Mouse (Mus musculus) midbrain, embryonic 12.5 days (tissue): Measurements from ENCODE around the gene Fam184a. TPM values are rescaled to one million over a fixed set of nuclear protein-coding genes. Genes with fewer than 3 reads are reported as not detected.
A peak's percentile ranks its signal among the peaks of the same experiment; 100 is the strongest.
"Not testable (repeated sequence)": the region's sequence is repeated elsewhere in the genome, so short reads cannot be mapped to it uniquely, and the experiment has no call there.

Experiments
- ATAC-seq: fragments of 200-750 bp; cut with Nextera tagmentation; 2 replicates; pipeline ENCODE4 v1.8.0; 2017; ENCODE audit warnings: low read depth, moderate TSS enrichment, moderate library complexity; ENCODE audit not compliant: low FRiP score
- H3K27ac ChIP-seq: fragments of 300-500 bp; sonication (generic); replicated peaks from 2 replicates; pipeline ENCODE4 v1.5.1; 2016; ENCODE audit warnings: mild to moderate bottlenecking
- H3K27me3 ChIP-seq: fragments of 300-500 bp; sonication (generic); 2 replicates; pipeline ENCODE4 v1.6.1; 2016; ENCODE audit warnings: mild to moderate bottlenecking
- H3K36me3 ChIP-seq: fragments of 300-500 bp; sonication (generic); 2 replicates; pipeline ENCODE4 v1.6.1; 2016
- H3K4me1 ChIP-seq: fragments of 300-500 bp; sonication (generic); 2 replicates; pipeline ENCODE4 v1.6.1; 2016
- H3K4me2 ChIP-seq: fragments of 300-500 bp; sonication (generic); replicated peaks from 2 replicates; pipeline ENCODE4 v1.6.1; 2016; ENCODE audit warnings: mild to moderate bottlenecking, moderate library complexity
- H3K4me3 ChIP-seq: fragments of 300-500 bp; sonication (generic); 2 replicates; pipeline ENCODE4 v1.5.1; 2016; ENCODE audit warnings: mild to moderate bottlenecking
- H3K9ac ChIP-seq: fragments of 300-500 bp; sonication (generic); replicated peaks from 2 replicates; pipeline ENCODE4 v1.6.1; 2016; ENCODE audit warnings: mild to moderate bottlenecking, moderate library complexity
- H3K9me3 ChIP-seq: fragments of 300-500 bp; sonication (generic); 2 replicates; pipeline ENCODE4 v1.6.1; 2016; ENCODE audit warnings: mild to moderate bottlenecking
- WGBS: fragments of 180-500 bp; shearing (Covaris S2); methylation state at CpG from one replicate; pipeline ENCODE4 v1.1.7; 2016; 5-methylcytosine and 5-hydroxymethylcytosine counted together
- polyA plus RNA-seq: library from polyadenylated mRNA; unstranded; fragments of >200 nt; fragmentation: Nextera tagmentation; extraction: Ambion mirVana; gene quantifications from 2 replicates; pipeline ENCODE4 v1.2.1, GENCODE M21; 2016

The Fam184a gene
- polyA plus RNA-seq, 1 experiment from 2014 or later: 8.3 TPM

DNA sequence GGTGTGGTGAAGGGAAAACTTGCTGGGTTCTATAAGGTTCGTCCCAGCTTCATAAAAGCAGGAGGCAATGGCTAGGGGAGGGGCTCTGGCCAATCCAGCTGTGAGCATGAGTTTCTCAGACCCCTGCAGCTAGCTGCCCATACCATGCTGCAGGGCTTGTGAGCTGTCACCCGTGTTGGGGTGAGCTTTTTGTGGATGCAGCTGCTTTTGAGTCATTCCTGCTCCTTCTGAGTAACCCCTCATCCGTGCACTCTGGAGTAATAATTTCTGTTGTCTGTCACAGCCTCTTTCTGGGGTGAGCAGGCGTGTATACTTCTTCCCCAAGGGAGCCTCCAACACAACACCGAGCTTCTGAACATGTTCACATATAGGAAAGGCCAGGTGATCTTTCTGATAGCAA lies 63.0 kb downstream of the Fam184a start:
- H3K27me3 ChIP-seq: no peaks in the 10 kb centered on the region
- ATAC-seq: no peak
- 73% methylated on average over 5 of the region's 5 CpGs for WGBS
- no peaks in the 10 kb centered on the region for H3K36me3 ChIP-seq
- H3K4me2 ChIP-seq: no peak overlapping the region
- H3K4me1 ChIP-seq: no peaks in the 10 kb centered on the region
- no peak overlapping the region for H3K27ac ChIP-seq
- no peak overlapping the region for H3K9ac ChIP-seq
- H3K4me3 ChIP-seq: no peak overlapping the region
- H3K9me3 ChIP-seq: no peaks in the 10 kb centered on the region

GRCm38 (mm10) chr10:53685806-53686205 lies 65.1 kb downstream of the Fam184a start:
- H3K4me2 ChIP-seq: no peak overlapping the region
- H3K27me3 ChIP-seq: no peaks in the 10 kb centered on the region
- H3K36me3 ChIP-seq: no peaks in the 10 kb centered on the region
- H3K9ac ChIP-seq: no peak overlapping the region
- 78% methylated on average over 3 of the region's 3 CpGs for WGBS
- no peaks in the 10 kb centered on the region for H3K4me1 ChIP-seq
- ATAC-seq: no peak
- no peak overlapping the region for H3K4me3 ChIP-seq
- no peak overlapping the region for H3K27ac ChIP-seq
- H3K9me3 ChIP-seq: no peaks in the 10 kb centered on the region

- H3K4me1 ChIP-seq: no peaks in the 10 kb centered on the region
- 69% methylated on average over 5 of the region's 5 CpGs for WGBS
- no peaks in the 10 kb centered on the region for H3K9me3 ChIP-seq
- H3K4me3 ChIP-seq: no peak overlapping the region
- H3K4me2 ChIP-seq: no peak overlapping the region
- no peak overlapping the region for H3K27ac ChIP-seq
- no peaks in the 10 kb centered on the region for H3K36me3 ChIP-seq
- H3K9ac ChIP-seq: no peak overlapping the region
- no peaks in the 10 kb centered on the region for H3K27me3 ChIP-seq
- no peak for ATAC-seq
These were observed 67.7 kb downstream of the Fam184a start for GRCm38 (mm10) chr10:53683226-53683625.

- H3K36me3 ChIP-seq: no peaks in the 10 kb centered on the region
- H3K9me3 ChIP-seq: no peaks in the 10 kb centered on the region
- peak; percentile 66; the same call in 1 of the 2 replicates for ATAC-seq
These were observed 71.0 kb downstream of the Fam184a start for GRCm38 (mm10) chr10:53679690-53680557.

DNA sequence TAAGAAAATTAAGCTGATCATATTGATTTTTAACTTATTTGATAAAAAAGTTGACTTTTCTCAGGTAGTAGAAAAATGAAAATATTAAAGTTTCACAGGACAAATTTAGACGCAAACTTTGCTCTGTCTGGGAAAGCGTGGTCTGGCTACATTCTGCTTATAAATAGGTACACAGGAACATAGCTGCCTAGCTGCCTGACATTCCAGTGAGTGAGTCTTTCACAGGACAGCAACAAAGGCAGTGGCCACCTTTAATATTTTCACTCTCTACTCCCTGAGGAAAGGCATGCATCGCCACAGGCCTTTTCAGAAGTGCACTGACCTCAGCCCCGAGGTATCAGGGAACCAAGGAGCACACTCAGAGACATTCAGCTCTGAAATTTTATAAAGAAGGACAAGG lies 89.1 kb downstream of the Fam184a start:
- WGBS: 79% methylated on average over 4 of the region's 4 CpGs
- Histone ChIP-seq H3K9ac (no peak overlapping the region), H3K9me3 (no peaks in the 10 kb centered on the region), H3K27me3 (no peaks in the 10 kb centered on the region), H3K4me3 (no peak overlapping the region), H3K4me2 (no peak overlapping the region), H3K27ac (no peak overlapping the region), H3K4me1 (no peaks in the 10 kb centered on the region), H3K36me3 (no peaks in the 10 kb centered on the region)
- ATAC-seq: no peak

More at GRCm38 (mm10) chr10:53679690-53680557, 71.0 kb downstream of the Fam184a start:
- Histone ChIP-seq H3K9ac (no peak overlapping the region), H3K27me3 (no peaks in the 10 kb centered on the region), H3K27ac (no peak overlapping the region), H3K4me1 (no peaks in the 10 kb centered on the region), H3K4me3 (no peak overlapping the region), H3K4me2 (no peak overlapping the region)
- 45% methylated on average over 6 of the region's 6 CpGs for WGBS

- ATAC-seq, H3K27me3 ChIP-seq, H3K4me2 ChIP-seq, H3K9ac ChIP-seq, H3K36me3 ChIP-seq, H3K27ac ChIP-seq, H3K4me3 ChIP-seq, H3K4me1 ChIP-seq, H3K9me3 ChIP-seq: not testable (repeated sequence)
- 82% methylated on average over 5 of the region's 5 CpGs for WGBS
These were observed 96.7 kb downstream of the Fam184a start for GRCm38 (mm10) chr10:53654239-53654638.

DNA sequence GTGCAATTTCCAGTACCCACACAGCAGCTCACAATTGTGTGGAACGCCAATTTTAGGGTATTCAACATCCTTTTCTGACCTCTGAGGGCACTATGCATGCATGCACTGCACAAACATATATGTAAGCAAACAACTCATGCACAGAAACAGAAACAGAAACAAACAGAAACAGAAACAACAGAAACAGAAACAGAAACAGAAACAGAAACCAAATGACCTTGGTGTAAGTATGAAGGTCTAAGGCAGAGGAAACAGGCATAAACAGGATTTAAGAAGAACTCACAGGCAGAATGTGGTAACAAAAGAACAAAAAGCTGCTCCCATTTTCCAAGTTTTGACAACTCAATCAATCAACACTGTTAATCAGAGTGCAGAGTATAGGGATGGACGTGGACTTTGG lies 100.2 kb downstream of the Fam184a start:
- 0 out of 2 replicates have a peak, but pooled peaks cover 2% of the 10 kb centered on the region for H3K36me3 ChIP-seq
- H3K27ac ChIP-seq: no peak overlapping the region
- no peak overlapping the region for H3K9ac ChIP-seq
- H3K27me3 ChIP-seq: no peaks in the 10 kb centered on the region
- H3K4me3 ChIP-seq: no peak overlapping the region
- no peak overlapping the region for H3K4me2 ChIP-seq
- WGBS: 89% methylated on average over 2 of the region's 2 CpGs
- no peaks in the 10 kb centered on the region for H3K9me3 ChIP-seq
- no peak for ATAC-seq
- H3K4me1 ChIP-seq: no peaks in the 10 kb centered on the region

DNA sequence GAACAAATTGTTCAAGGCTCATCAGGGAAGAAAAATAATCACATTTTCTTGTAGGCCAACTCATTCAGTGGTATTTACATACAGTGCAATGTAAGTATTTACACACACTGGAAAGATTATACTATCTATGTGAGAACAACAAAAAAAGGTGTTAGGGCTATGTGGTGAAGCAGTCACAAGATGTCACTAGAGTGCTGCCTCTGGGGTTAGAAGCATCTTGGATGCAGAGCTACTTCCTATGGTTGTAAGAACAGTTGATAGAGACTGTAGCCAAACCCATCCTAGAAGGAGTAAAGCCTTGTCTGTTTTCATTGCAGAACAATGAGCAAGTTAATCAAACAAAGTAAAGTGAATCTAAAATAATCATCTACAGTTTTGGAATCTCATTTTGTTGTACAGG lies 109.4 kb downstream of the Fam184a start:
- Histone ChIP-seq H3K4me1 (no peaks in the 10 kb centered on the region), H3K27me3 (no peaks in the 10 kb centered on the region), H3K4me2 (no peak overlapping the region), H3K9ac (no peak overlapping the region), H3K27ac (no peak overlapping the region), H3K4me3 (no peak overlapping the region), H3K9me3 (no peaks in the 10 kb centered on the region), H3K36me3 (no peaks in the 10 kb centered on the region)
- ATAC-seq: peak; percentile 74

DNA sequence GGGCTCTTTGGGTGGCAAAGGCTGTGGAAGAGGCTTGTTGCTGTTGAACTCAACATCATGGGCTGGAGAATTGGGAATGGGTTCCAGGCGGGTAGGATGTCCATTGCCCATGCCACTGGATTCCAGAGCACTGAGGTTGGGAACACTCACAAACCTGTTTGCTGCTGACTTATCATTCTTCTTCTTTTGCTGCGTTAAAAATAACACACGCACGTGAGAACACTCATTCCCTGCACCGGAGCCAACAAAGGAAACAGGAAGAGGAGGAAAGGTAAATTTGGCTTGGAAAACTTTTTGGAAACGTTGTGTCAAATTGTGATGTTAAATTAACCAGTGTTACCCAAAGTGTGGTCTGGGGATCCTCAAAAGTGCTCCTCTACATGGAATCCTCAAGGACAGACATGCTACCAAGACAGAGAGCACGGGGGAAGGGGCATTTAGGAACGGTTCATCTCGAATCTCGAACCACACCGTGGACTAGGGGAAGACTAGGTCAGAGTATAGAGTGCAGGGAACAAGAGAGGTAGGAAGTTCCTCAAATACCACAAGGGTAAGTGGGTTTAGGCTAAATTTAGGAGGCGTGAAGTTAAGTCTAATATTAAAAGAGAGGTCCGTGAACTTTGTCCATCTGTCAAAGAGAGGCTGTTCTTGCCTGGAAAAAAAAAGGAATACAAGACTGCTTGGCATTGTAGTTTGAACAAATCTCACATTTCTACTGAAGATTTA lies 115.5 kb downstream of the Fam184a start:
- H3K27ac ChIP-seq: no peak overlapping the region
- no peaks in the 10 kb centered on the region for H3K27me3 ChIP-seq
- H3K4me1 ChIP-seq: no peaks in the 10 kb centered on the region
- H3K4me3 ChIP-seq: no peak overlapping the region
- H3K9me3 ChIP-seq: no peaks in the 10 kb centered on the region
- no peak for ATAC-seq
- H3K4me2 ChIP-seq: no peak overlapping the region
- no peak overlapping the region for H3K9ac ChIP-seq
- WGBS: 90% methylated on average over 13 of the region's 13 CpGs
- no peaks in the 10 kb centered on the region for H3K36me3 ChIP-seq

- Histone ChIP-seq H3K4me3 (no peak overlapping the region), H3K4me1 (no peaks in the 10 kb centered on the region), H3K4me2 (no peak overlapping the region), H3K9me3 (no peaks in the 10 kb centered on the region), H3K36me3 (no peaks in the 10 kb centered on the region), H3K27me3 (no peaks in the 10 kb centered on the region), H3K27ac (no peak overlapping the region), H3K9ac (no peak overlapping the region)
- no peak for ATAC-seq
- 70% methylated on average over 10 of the region's 10 CpGs for WGBS
These were observed 116.8 kb downstream of the Fam184a start for GRCm38 (mm10) chr10:53634160-53634559.

DNA sequence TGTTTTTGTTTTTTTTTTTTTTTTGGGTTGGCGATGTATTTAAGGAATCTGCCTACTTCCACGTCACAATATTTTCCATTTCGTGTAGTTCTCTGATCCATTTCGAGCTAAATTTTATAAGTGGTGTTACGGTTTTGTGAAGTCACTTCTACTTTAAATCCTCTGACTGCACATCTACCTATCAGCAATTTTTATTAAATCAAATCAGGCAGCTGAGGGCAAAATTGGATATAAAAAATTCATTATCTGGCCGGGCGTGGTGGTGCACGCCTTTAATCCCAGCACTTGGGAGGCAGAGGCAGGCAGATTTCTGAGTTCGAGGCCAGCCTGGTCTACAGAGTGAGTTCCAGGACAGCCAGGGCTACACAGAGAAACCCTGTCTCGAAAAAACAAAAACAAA lies 120.6 kb downstream of the Fam184a start, which contains the start of gene Mcm9:
Mcm9 (minus strand) TSS at position 101 of the 400 bp plus-strand sequence.
- peak within 1 kb of the TSS; percentile 81 for H3K4me3 ChIP-seq
- H3K36me3 ChIP-seq, H3K9me3 ChIP-seq, H3K27me3 ChIP-seq, H3K4me1 ChIP-seq, ATAC-seq: not testable (repeated sequence)
- H3K9ac ChIP-seq: peak within 1 kb of the TSS; percentile 71
- peak within 1 kb of the TSS; percentile 46 for H3K4me2 ChIP-seq
- 61% methylated on average over 10 of the region's 10 CpGs for WGBS
- H3K27ac ChIP-seq: peak within 1 kb of the TSS; percentile 81

- 0 out of 2 replicates have a peak, but pooled peaks cover 2% of the 10 kb centered on the region for H3K4me1 ChIP-seq
- peak overlapping the region; percentile 81 for H3K4me3 ChIP-seq
- peak overlapping the region; percentile 71 for H3K9ac ChIP-seq
- H3K36me3 ChIP-seq: peaks cover 2% of the 10 kb centered on the region; the same call in 1 of the 2 replicates
- 0% methylated on average over 33 of the region's 35 CpGs for WGBS
- no peaks in the 10 kb centered on the region for H3K27me3 ChIP-seq
- peak overlapping the region; percentile 46 for H3K4me2 ChIP-seq
- ATAC-seq: peak; percentile 97
- H3K9me3 ChIP-seq: no peaks in the 10 kb centered on the region
- peak overlapping the region; percentile 81 for H3K27ac ChIP-seq
These were observed 121.0 kb downstream of the Fam184a start for GRCm38 (mm10) chr10:53629918-53630250.
